Mouse (Mus musculus): ENCODE data around the gene Tmcc3.

Tmcc3 gene

GRCm38 (mm10) chr10:94332358-94333137, 20.8 kb downstream of the Tmcc3 start:
- DNase-seq: no peak

- DNase-seq: no peak
Measured at GRCm38 (mm10) chr10:94333328-94333727, 21.6 kb downstream of the Tmcc3 start.

GRCm38 (mm10) chr10:94335047-94335446, 23.3 kb downstream of the Tmcc3 start:
- no peak for DNase-seq

GRCm38 (mm10) chr10:94336071-94336470, 24.3 kb downstream of the Tmcc3 start:
- no peak for DNase-seq

GRCm38 (mm10) chr10:94341501-94341900, 29.8 kb downstream of the Tmcc3 start:
- no peak for DNase-seq

- DNase-seq: no peak
Measured at GRCm38 (mm10) chr10:94342256-94342655, 30.5 kb downstream of the Tmcc3 start.

GRCm38 (mm10) chr10:94343581-94343980, 31.8 kb downstream of the Tmcc3 start:
- DNase-seq: no peak

GRCm38 (mm10) chr10:94344631-94345417, 33.1 kb downstream of the Tmcc3 start:
- no peak for DNase-seq

- DNase-seq: no peak
Measured at GRCm38 (mm10) chr10:94345509-94346252, 33.9 kb downstream of the Tmcc3 start.

- DNase-seq: no peak
Measured at GRCm38 (mm10) chr10:94346596-94346995, 34.8 kb downstream of the Tmcc3 start.

- DNase-seq: no peak
Measured at GRCm38 (mm10) chr10:94347296-94347695, 35.5 kb downstream of the Tmcc3 start.

GRCm38 (mm10) chr10:94347959-94348358, 36.2 kb downstream of the Tmcc3 start:
- no peak for DNase-seq

GRCm38 (mm10) chr10:94350207-94350606, 38.5 kb downstream of the Tmcc3 start:
- DNase-seq: no peak

GRCm38 (mm10) chr10:94350896-94351661, 39.3 kb downstream of the Tmcc3 start:
- no peak for DNase-seq

GRCm38 (mm10) chr10:94352172-94352876, 40.6 kb downstream of the Tmcc3 start:
- no peak for DNase-seq

GRCm38 (mm10) chr10:94352877-94353853, 41.4 kb downstream of the Tmcc3 start:
- DNase-seq: no peak

- DNase-seq: no peak
Measured at GRCm38 (mm10) chr10:94354005-94354404, 42.3 kb downstream of the Tmcc3 start.

- no peak for DNase-seq
Measured at GRCm38 (mm10) chr10:94354427-94354826, 42.7 kb downstream of the Tmcc3 start.

GRCm38 (mm10) chr10:94356504-94357169, 44.9 kb downstream of the Tmcc3 start:
- no peak for DNase-seq

- DNase-seq: no peak
Measured at GRCm38 (mm10) chr10:94360664-94361063, 48.9 kb downstream of the Tmcc3 start.
